Mouse (Mus musculus): ENCODE results near the gene Tspoap1.

Tspoap1 gene

GRCm38 (mm10) chr11:87808236-87808635 is 47.9 kb downstream of the Tspoap1 start:
- DNase-seq (ENCODE audit: extremely low read depth, low read depth, low spot score) = no peak

GRCm38 (mm10) chr11:87811396-87811795 is 51.1 kb downstream of the Tspoap1 start:
- no peak for DNase-seq (ENCODE audit: extremely low read depth, low read depth, low spot score)

GRCm38 (mm10) chr11:87814831-87815230 is 54.5 kb downstream of the Tspoap1 start:
- no peak for DNase-seq (ENCODE audit: extremely low read depth, low read depth, low spot score)

- DNase-seq (ENCODE audit: extremely low read depth, low read depth, low spot score) = no peak
Observed at GRCm38 (mm10) chr11:87816707-87817442, 56.5 kb downstream of the Tspoap1 start.

- no peak for DNase-seq (ENCODE audit: extremely low read depth, low read depth, low spot score)
Observed at GRCm38 (mm10) chr11:87817443-87817773, 57.1 kb downstream of the Tspoap1 start.

- DNase-seq (ENCODE audit: extremely low read depth, low read depth, low spot score) = no peak
Observed at GRCm38 (mm10) chr11:87821502-87821901, 61.2 kb downstream of the Tspoap1 start.

- DNase-seq (ENCODE audit: extremely low read depth, low read depth, low spot score) = no peak
Observed at GRCm38 (mm10) chr11:87828239-87828900, 68.0 kb downstream of the Tspoap1 start, which contains the start of gene Lpo. Gene Lpo, minus strand, starts transcription at chr11:87828289.
